Mouse (Mus musculus): ENCODE measurements around the gene Lrrc8d. TPM values are rescaled to one million over a fixed set of nuclear protein-coding genes. Genes with fewer than 3 reads are reported as not detected.

The Lrrc8d gene
- polyA plus RNA-seq, 1 experiment from 2014 or later: 37.5 TPM

- H3K4me1 ChIP-seq (replicated peaks; ENCODE audit: control insufficient read depth, insufficient read depth, low read length): peaks cover 9% of the 10 kb centered on the region; the same call in 1 of the 2 replicates
- H3K27ac ChIP-seq (ENCODE audit: low read length): no peak overlapping the region
- WGBS: 96% methylated on average over 14 of the region's 14 CpGs
- H3K9ac ChIP-seq (replicated peaks; ENCODE audit: low read depth, low read length): no peak overlapping the region
- no peak overlapping the region for H3K4me2 ChIP-seq (ENCODE audit: low read length)
- ATAC-seq: no peak
- peaks cover 28% of the 10 kb centered on the region for H3K36me3 ChIP-seq (ENCODE audit: control insufficient read depth, insufficient read depth)
- no peak overlapping the region for H3K4me3 ChIP-seq (replicated peaks; ENCODE audit: low read length)
- H3K9me3 ChIP-seq (ENCODE audit: control insufficient read depth, low read length): peaks cover 18% of the 10 kb centered on the region
- H3K27me3 ChIP-seq (replicated peaks; ENCODE audit: control insufficient read depth, insufficient read depth, low read length): no peaks in the 10 kb centered on the region
Measured at GRCm38 (mm10) chr5:105813036-105813435, 113.3 kb downstream of the Lrrc8d start.

- Histone ChIP-seq H3K9me3 (ENCODE audit: control insufficient read depth, low read length) (peaks cover 18% of the 10 kb centered on the region), H3K27me3 (replicated peaks; ENCODE audit: control insufficient read depth, insufficient read depth, low read length) (no peaks in the 10 kb centered on the region), H3K9ac (replicated peaks; ENCODE audit: low read depth, low read length) (no peak overlapping the region), H3K4me2 (ENCODE audit: low read length) (no peak overlapping the region), H3K4me3 (replicated peaks; ENCODE audit: low read length) (no peak overlapping the region), H3K36me3 (ENCODE audit: control insufficient read depth, insufficient read depth) (peaks cover 28% of the 10 kb centered on the region), H3K27ac (ENCODE audit: low read length) (no peak overlapping the region), H3K4me1 (replicated peaks; ENCODE audit: control insufficient read depth, insufficient read depth, low read length) (peaks cover 15% of the 10 kb centered on the region; the same call in 1 of the 2 replicates)
- 92% methylated on average over 10 of the region's 10 CpGs for WGBS
- ATAC-seq: no peak
Measured at GRCm38 (mm10) chr5:105813974-105814373, 114.2 kb downstream of the Lrrc8d start.

GRCm38 (mm10) chr5:105816118-105816517 lies 116.3 kb downstream of the Lrrc8d start:
- no peak overlapping the region for H3K4me3 ChIP-seq (replicated peaks; ENCODE audit: low read length)
- H3K4me1 ChIP-seq (replicated peaks; ENCODE audit: control insufficient read depth, insufficient read depth, low read length): peaks cover 15% of the 10 kb centered on the region; the same call in 1 of the 2 replicates
- H3K27me3 ChIP-seq (replicated peaks; ENCODE audit: control insufficient read depth, insufficient read depth, low read length): no peaks in the 10 kb centered on the region
- 93% methylated on average over 14 of the region's 14 CpGs for WGBS
- peaks cover 18% of the 10 kb centered on the region for H3K9me3 ChIP-seq (ENCODE audit: control insufficient read depth, low read length)
- no peak overlapping the region for H3K27ac ChIP-seq (ENCODE audit: low read length)
- no peak overlapping the region for H3K9ac ChIP-seq (replicated peaks; ENCODE audit: low read depth, low read length)
- ATAC-seq: no peak
- H3K4me2 ChIP-seq (ENCODE audit: low read length): no peak overlapping the region
- peaks cover 28% of the 10 kb centered on the region for H3K36me3 ChIP-seq (ENCODE audit: control insufficient read depth, insufficient read depth)

- H3K4me3 ChIP-seq (replicated peaks; ENCODE audit: low read length): no peak overlapping the region
- peak; percentile 51; the same call in 1 of the 2 replicates for ATAC-seq
- no peaks in the 10 kb centered on the region for H3K27me3 ChIP-seq (replicated peaks; ENCODE audit: control insufficient read depth, insufficient read depth, low read length)
- no peak overlapping the region for H3K4me2 ChIP-seq (ENCODE audit: low read length)
- 50% methylated on average over 9 of the region's 9 CpGs for WGBS
- H3K36me3 ChIP-seq (ENCODE audit: control insufficient read depth, insufficient read depth): peaks cover 18% of the 10 kb centered on the region
- no peak overlapping the region for H3K27ac ChIP-seq (ENCODE audit: low read length)
- H3K4me1 ChIP-seq (replicated peaks; ENCODE audit: control insufficient read depth, insufficient read depth, low read length): peaks cover 15% of the 10 kb centered on the region; the same call in 1 of the 2 replicates
- no peak overlapping the region for H3K9ac ChIP-seq (replicated peaks; ENCODE audit: low read depth, low read length)
- H3K9me3 ChIP-seq (ENCODE audit: control insufficient read depth, low read length): peaks cover 12% of the 10 kb centered on the region
Measured at GRCm38 (mm10) chr5:105817248-105817976, 117.6 kb downstream of the Lrrc8d start.

DNA sequence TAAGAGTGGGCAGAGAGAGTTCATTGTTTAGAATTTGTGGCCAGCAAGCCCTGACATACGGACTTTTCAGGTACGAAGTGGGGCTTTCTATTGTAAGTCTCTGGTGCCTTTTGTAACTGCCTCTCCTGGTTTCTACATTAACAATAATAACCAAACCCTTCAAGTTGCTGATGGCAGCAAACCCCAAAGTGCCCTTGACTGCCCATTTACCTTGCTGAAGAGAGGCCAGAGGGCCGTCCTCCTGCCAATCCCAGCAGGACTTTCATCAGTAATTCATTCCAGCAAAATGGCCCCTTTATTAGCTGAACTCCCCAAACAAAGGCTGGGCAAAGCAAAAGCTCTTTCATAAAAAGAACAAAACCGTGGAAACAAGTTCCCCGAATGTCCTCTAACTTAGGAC lies 118.6 kb downstream of the Lrrc8d start:
- H3K4me1 ChIP-seq (replicated peaks; ENCODE audit: control insufficient read depth, insufficient read depth, low read length): peaks cover 22% of the 10 kb centered on the region
- H3K27me3 ChIP-seq (replicated peaks; ENCODE audit: control insufficient read depth, insufficient read depth, low read length): no peaks in the 10 kb centered on the region
- no peak overlapping the region for H3K4me2 ChIP-seq (ENCODE audit: low read length)
- ATAC-seq: no peak
- H3K36me3 ChIP-seq (ENCODE audit: control insufficient read depth, insufficient read depth): peaks cover 8% of the 10 kb centered on the region
- H3K9me3 ChIP-seq (ENCODE audit: control insufficient read depth, low read length): peaks cover 2% of the 10 kb centered on the region
- H3K4me3 ChIP-seq (replicated peaks; ENCODE audit: low read length): no peak overlapping the region
- no peak overlapping the region for H3K9ac ChIP-seq (replicated peaks; ENCODE audit: low read depth, low read length)
- no peak overlapping the region for H3K27ac ChIP-seq (ENCODE audit: low read length)
- 12% methylated on average over 5 of the region's 5 CpGs for WGBS

DNA sequence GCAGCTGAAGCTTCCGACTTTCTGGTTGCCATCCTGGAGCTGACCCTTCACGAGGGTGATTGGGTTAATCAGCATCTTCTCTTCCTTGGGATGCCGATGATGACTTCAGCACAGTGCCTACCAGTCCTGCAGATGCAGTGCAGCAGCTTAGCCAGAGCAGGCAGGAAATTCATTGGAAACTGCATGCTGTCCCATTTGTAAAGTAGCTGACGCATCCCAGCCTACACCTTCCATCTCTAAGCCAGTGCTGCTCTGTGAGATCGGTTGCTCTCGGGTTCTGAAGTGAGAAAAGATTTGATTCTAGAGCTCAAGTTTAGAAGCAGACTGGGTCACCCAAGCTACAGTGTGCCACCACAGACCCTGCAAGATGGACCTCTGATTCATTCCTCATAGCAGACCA lies 121.6 kb downstream of the Lrrc8d start:
- no peaks in the 10 kb centered on the region for H3K36me3 ChIP-seq (ENCODE audit: control insufficient read depth, insufficient read depth)
- no peak overlapping the region for H3K9ac ChIP-seq (replicated peaks; ENCODE audit: low read depth, low read length)
- no peak for ATAC-seq
- 92% methylated on average over 6 of the region's 6 CpGs for WGBS
- no peak overlapping the region for H3K27ac ChIP-seq (ENCODE audit: low read length)
- H3K4me2 ChIP-seq (ENCODE audit: low read length): no peak overlapping the region
- H3K9me3 ChIP-seq (ENCODE audit: control insufficient read depth, low read length): no peaks in the 10 kb centered on the region
- H3K4me3 ChIP-seq (replicated peaks; ENCODE audit: low read length): no peak overlapping the region
- peaks cover 22% of the 10 kb centered on the region for H3K4me1 ChIP-seq (replicated peaks; ENCODE audit: control insufficient read depth, insufficient read depth, low read length)
- no peaks in the 10 kb centered on the region for H3K27me3 ChIP-seq (replicated peaks; ENCODE audit: control insufficient read depth, insufficient read depth, low read length)

DNA sequence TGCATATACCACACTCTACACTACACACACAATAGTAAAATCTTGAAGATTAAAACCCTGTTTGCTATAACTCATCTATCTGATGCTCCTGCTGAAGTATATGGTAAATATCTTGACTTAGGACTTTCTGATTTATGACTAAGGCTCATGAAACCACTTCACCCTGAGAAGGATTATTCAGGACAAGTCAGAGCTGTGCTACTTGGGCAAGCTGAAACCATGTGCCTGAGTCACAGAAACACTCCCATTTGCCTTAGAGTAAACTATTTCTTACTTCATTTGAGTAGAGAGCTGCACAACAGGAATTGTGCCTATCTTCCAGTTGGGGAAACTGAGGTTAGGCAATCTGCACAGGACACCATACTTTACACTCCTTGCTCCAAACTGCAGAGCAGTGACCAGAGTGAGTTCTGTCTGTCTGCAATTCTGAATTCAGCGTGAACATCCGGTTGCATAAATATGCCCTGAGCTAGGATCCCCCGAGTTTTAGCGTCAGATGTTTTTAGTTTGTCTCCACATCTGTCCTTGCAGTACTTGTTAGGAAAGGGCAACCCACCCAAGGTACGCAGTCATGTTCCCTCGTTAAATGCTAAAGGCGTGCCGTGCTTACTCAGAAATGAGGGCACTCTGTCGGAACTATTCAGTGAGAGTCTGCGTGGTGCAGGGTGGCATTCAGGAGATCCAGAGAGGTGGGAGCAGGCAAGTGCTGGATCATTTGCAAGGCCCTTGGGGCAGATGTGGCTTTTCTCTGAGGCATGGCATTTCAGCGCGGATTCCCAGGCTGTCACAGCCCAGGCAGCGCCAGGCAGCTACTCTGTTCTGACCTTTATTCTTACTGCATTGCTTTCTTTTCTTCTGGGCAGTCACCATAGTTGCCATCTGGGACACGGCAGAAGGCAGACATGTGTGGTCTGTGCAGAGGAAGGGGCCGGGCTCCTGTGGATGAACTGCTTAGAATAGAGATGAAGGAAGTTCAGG lies 123.0 kb downstream of the Lrrc8d start:
- no peaks in the 10 kb centered on the region for H3K36me3 ChIP-seq (ENCODE audit: control insufficient read depth, insufficient read depth)
- H3K4me1 ChIP-seq (replicated peaks; ENCODE audit: control insufficient read depth, insufficient read depth, low read length): peaks cover 15% of the 10 kb centered on the region
- no peak overlapping the region for H3K27ac ChIP-seq (ENCODE audit: low read length)
- H3K9ac ChIP-seq (replicated peaks; ENCODE audit: low read depth, low read length): peak overlapping the region; percentile 18; the same call in 1 of the 2 replicates
- no peak overlapping the region for H3K4me2 ChIP-seq (ENCODE audit: low read length)
- no peak overlapping the region for H3K4me3 ChIP-seq (replicated peaks; ENCODE audit: low read length)
- no peaks in the 10 kb centered on the region for H3K9me3 ChIP-seq (ENCODE audit: control insufficient read depth, low read length)
- 32% methylated on average over 15 of the region's 15 CpGs for WGBS
- no peaks in the 10 kb centered on the region for H3K27me3 ChIP-seq (replicated peaks; ENCODE audit: control insufficient read depth, insufficient read depth, low read length)
- peak; percentile 48 for ATAC-seq

GRCm38 (mm10) chr5:105824282-105824681 lies 124.5 kb downstream of the Lrrc8d start:
- Histone ChIP-seq H3K27ac (ENCODE audit: low read length) (no peak overlapping the region), H3K9ac (replicated peaks; ENCODE audit: low read depth, low read length) (no peak overlapping the region), H3K4me1 (replicated peaks; ENCODE audit: control insufficient read depth, insufficient read depth, low read length) (peaks cover 7% of the 10 kb centered on the region), H3K4me3 (replicated peaks; ENCODE audit: low read length) (no peak overlapping the region), H3K27me3 (replicated peaks; ENCODE audit: control insufficient read depth, insufficient read depth, low read length) (no peaks in the 10 kb centered on the region), H3K9me3 (ENCODE audit: control insufficient read depth, low read length) (no peaks in the 10 kb centered on the region), H3K4me2 (ENCODE audit: low read length) (no peak overlapping the region), H3K36me3 (ENCODE audit: control insufficient read depth, insufficient read depth) (no peaks in the 10 kb centered on the region)
- no peak for ATAC-seq
- WGBS: 89% methylated on average over 7 of the region's 7 CpGs

- ATAC-seq: no peak
- H3K9ac ChIP-seq (replicated peaks; ENCODE audit: low read depth, low read length): no peak overlapping the region
- H3K4me2 ChIP-seq (ENCODE audit: low read length): no peak overlapping the region
- 88% methylated on average over 4 of the region's 4 CpGs for WGBS
- H3K4me3 ChIP-seq (replicated peaks; ENCODE audit: low read length): no peak overlapping the region
- peaks cover 7% of the 10 kb centered on the region for H3K4me1 ChIP-seq (replicated peaks; ENCODE audit: control insufficient read depth, insufficient read depth, low read length)
- H3K9me3 ChIP-seq (ENCODE audit: control insufficient read depth, low read length): no peaks in the 10 kb centered on the region
- no peak overlapping the region for H3K27ac ChIP-seq (ENCODE audit: low read length)
- H3K27me3 ChIP-seq (replicated peaks; ENCODE audit: control insufficient read depth, insufficient read depth, low read length): no peaks in the 10 kb centered on the region
- H3K36me3 ChIP-seq (ENCODE audit: control insufficient read depth, insufficient read depth): no peaks in the 10 kb centered on the region
Measured at GRCm38 (mm10) chr5:105824827-105825226, 125.1 kb downstream of the Lrrc8d start.

Measured in forebrain, embryonic 16.5 days (tissue).